Mouse (Mus musculus) MEL-GATA-1-ER (cell line): ENCODE measurements around the gene Rpl6.
"Not testable (repeated sequence)": the region's sequence is repeated elsewhere in the genome, so short reads cannot be mapped to it uniquely, and the experiment has no call there.

ENCODE experiments used
- DNase-seq: peaks from one replicate; pipeline ENCODE4 v3.0.0-alpha.2; 2012; ENCODE audit warnings: low read depth; ENCODE audit errors: extremely low read depth

Rpl6 gene

GRCm38 (mm10) chr5:121196764-121197163, 7.5 kb upstream of the Rpl6 start:
- DNase-seq, result no peak

DNA sequence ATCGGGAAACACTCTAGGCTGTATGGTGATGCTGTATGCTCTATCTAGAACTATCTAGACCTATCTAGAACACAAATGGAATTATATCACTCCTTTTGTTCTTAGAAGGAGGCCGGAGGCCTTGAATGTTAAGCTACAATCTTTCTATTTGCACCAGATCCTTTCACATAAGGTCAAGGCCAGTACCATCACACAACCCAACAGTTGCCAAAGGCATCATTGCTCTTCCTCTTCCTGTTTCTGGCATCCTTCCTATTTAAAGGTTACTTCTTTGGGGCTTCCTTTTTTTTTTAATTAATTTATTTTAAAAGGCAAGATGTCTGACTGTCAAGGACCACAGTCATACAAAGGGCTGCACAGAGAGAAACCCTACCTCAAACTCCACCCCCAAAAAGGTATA, 6.9 kb upstream of the Rpl6 start:
- no peak for DNase-seq

GRCm38 (mm10) chr5:121198376-121198775, 5.9 kb upstream of the Rpl6 start:
- no peak for DNase-seq

- DNase-seq, result peak; percentile 84
Observed at GRCm38 (mm10) chr5:121201739-121202138, 2.5 kb upstream of the Rpl6 start.

DNA sequence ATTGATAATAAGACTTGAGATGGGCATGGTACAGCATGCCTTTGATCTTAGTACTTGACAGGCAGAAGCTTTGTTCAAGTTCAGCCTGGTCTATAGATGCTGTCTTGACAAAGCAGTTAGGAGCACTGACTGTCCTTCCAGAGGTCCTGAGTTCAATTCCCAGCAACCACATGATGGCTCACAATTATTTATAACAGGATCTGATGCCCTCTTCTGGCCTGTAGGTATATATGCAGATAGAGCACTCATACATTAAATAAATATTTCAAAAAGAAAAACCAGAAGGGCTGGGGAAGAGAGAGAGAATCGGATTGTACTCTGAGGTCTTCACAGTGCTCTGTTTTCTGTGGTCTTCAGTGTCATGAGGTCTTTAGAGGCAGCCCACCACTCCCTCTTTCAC, 1.8 kb upstream of the Rpl6 start:
- DNase-seq, result no peak

DNA sequence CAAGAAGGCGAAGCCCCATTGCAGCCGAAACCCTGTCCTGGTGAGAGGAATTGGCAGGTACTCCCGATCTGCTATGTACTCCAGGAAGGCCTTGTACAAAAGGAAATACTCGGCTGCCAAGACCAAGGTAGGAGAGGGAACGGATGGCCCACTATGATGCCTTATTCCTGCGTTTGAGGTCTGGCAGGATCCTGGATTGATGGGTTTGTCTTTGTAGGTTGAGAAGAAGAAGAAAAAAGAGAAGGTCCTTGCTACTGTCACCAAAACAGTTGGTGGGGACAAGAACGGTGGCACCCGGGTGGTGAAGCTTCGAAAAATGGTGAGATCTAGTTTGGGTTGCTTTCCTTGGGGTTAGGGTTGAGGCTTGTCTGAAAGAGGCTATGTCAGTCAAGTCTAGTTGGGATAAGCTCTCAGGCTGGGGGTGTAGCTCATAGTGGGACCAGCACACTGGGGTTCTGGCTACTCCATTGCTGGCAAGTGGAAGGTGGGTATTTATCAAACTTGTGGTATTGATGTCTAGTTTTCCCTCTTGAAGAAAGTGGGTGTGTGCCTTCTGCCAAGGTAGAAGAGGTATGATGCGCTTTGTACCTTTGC, 1.4 kb downstream of the Rpl6 start:
- DNase-seq, result not testable (repeated sequence)

- DNase-seq, result no peak
Observed at GRCm38 (mm10) chr5:121206540-121206939, 2.3 kb downstream of the Rpl6 start.

GRCm38 (mm10) chr5:121206984-121207383, 2.7 kb downstream of the Rpl6 start:
- no peak for DNase-seq

DNA sequence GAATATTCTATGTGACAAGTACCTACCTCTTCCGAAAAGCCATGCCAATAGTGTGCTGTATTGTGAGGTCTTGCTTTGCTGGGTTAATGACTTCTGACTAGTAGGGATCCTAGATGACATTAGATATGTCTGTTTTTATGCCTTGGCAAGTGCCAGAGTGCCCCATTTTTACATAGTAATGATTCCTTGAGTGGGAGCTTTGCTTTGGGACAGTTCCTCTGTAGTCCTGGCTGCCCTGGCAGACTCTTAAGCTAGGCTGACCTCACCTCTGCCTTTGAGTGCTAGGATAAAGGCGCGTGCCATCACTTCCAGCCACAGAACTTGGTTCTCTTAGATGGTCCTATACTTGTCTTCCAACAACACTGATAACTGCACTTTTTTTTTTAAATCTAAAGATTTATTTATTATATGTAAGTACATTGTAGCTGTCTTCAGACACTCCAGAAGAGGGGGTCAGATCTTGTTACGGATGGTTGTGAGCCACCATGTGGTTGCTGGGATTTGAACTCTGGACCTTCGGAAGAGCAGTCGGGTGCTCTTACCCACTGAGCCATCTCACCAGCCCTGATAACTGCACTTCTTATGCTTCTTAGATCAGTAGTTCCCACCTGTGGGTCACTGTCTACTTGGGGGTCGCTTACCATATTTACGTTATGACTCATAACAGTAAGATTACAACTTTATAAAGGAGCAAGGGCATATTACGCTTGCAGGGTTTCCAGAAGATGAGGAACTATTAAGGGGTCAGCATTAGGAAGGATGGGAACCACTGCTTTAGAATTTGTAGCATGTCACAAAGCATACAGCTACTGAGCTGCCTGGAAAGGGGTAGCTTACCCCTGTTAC, 5.7 kb downstream of the Rpl6 start:
- DNase-seq, result no peak

DNA sequence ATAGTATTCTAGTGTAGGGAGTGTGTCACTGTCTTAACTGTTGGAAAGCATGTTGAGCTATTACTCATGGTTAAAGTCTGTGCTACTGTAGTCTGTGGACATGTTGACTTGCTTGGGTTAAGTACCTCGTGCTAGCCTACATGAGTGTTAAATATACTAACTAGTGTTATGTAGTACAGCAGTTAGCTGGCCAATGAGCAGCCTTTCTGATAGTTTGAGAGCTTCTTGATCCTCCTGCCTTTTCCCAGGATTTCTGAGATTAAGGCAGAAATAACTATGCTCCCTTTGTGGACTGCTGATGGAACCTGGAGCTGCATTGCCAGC, 6.3 kb downstream of the Rpl6 start:
- no peak for DNase-seq

DNA sequence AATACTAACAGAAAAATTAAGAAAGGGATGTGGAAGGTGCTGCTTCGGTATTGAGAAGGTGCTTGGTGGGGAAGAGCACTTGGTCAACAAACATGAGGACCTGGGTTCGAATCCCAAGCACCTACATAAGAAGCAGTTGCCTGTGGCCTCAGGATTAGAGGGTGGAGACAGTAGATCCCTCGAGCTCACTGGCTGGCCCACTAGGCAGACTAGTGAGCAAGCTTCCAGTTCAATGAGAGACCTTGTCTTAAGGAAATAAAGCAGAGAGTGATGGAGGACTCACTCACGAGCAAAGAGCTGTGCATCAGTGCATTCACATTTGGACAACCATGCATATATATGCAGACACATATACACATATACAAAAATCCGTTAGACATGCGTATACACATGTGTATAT, 7.8 kb downstream of the Rpl6 start:
- no peak for DNase-seq

- no peak for DNase-seq
Observed at GRCm38 (mm10) chr5:121214707-121215106, 10.4 kb downstream of the Rpl6 start.

- DNase-seq, result peak; percentile 69
Observed at GRCm38 (mm10) chr5:121215380-121216125, 11.3 kb downstream of the Rpl6 start.

DNA sequence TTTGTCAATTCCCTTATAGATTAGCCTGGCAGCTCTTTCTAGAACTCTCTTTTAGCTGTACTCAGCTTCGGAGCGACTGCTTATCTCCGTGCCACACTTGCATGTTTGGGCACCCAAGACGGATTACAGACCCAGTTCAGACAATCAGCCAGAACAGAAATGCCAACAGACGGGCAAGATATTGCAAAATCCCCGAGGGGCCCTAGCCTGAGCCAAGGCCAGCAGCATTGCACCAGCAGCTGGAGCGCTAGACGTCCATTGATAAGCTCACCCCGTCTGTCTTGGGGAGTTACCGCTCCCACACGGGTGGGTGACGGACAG, 11.8 kb downstream of the Rpl6 start:
- DNase-seq, result peak; percentile 81

- peak; percentile 83 for DNase-seq
Observed at GRCm38 (mm10) chr5:121216584-121217312, 12.5 kb downstream of the Rpl6 start.

DNA sequence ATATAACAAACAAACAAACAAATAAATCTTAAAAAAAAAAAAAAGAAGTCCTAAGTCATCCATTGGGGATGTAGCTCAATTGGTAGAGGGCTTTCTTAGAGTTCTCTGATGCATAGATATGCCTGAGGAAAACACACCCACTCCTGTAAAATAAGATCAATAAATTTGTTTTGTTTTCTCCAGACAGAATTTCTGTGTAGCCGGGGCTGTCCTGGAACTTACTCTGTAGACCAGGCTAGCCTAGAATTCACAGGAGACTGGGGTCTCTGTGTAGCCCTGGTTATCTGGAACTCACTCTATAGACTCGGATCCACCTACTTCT, 13.0 kb downstream of the Rpl6 start:
- no peak for DNase-seq

- no peak for DNase-seq
Observed at GRCm38 (mm10) chr5:121219190-121219589, 14.9 kb downstream of the Rpl6 start.

DNA sequence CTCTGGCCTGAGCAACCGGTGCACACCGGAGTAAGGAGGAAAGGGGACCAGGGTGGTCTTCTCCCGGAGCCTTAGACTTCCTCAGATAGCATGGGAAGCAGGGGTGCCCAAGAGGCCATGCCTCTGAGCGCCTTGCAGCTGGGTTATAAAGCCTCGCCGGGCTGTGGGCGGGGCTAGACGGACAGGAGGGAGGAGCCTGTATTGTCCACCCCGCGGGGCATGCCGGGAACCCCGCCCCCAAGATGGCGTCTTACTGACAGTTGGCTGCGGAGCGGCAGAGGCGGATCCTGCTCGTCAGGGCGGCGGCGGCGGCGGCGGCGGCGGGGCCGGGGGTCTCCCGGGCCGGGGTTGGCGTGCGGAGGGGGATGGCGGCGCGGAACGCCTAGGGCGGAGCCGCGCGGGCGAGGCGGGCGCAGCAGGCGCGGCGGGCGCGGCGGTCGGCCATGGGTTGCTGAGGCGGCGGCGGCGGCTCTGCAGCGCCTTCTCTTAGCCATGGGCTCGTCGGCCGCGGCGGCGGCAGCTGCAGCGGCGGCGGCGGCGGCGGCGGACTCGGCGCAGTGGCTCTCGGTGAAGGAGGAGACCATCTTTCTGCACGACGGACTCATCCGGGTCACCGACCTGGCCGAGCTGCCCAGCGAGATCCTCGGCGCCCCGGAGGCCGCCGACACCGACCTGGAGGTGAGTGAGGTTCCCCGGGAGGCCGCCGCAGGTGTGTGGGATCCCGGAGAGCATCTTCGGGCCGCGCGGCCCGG, 15.9 kb downstream of the Rpl6 start, which contains the start of gene Hectd4:
Gene Hectd4, plus strand, starts transcription at position 240 of the 752 bp plus-strand sequence.
- peak; percentile 74 for DNase-seq

DNA sequence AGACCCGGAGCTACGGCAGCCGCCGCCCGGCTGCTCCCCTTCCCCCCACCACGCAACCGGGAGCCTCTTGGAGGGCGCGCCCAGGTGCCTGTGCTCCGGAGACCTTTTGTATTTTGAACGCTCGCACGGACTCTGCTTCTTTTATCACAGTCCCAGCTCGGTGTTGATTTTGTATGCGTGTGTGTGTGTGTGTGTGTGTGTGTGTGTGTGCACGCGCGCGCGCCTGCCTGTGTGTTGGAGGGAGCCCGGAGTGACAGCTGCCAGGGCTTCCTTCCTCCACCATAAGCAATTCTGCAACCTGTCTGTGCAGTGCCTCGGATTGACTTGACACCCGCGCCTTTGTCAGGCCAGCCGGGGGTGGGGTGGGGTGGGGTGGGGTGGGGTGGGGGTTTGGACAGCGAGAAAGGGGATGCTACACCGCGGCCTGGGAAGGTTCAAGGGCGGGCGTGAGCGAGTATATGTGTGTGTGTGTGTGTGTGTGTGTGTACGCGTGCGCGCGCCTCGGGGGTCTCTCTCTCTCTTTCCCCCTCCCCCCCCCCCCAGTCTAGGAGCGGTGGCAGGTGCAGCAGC, 16.5 kb downstream of the Rpl6 start:
- DNase-seq, result no peak

DNA sequence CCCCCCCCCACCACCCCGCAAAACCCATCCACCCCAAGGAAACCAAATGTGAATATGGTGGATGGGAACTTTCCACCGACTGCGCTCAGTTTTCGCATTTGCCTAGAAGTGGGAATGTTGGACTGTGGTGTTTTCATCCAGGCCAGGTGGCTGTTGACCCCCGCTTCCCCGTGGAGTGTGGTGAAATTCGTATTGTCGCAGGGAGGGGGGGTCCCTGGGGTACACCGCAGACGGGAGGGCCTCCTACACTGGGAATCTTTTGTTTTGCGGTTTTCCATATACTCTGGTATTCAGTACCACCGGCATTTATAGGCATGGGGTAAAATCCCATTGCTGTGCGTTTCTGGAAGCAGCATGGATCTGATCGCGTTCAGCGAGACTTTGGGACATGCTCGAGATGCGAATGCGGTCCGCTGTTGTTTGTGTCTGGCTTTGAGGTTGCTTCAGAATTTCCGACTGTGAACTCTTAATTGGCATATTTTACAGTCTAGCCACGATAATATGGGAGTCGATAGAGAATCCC, 17.1 kb downstream of the Rpl6 start:
- DNase-seq, result no peak

GRCm38 (mm10) chr5:121224020-121224419, 19.7 kb downstream of the Rpl6 start:
- DNase-seq, result not testable (repeated sequence)
